Mouse (Mus musculus): Measurements from ENCODE around the gene Gm45837. TPM values are rescaled to one million over a fixed set of nuclear protein-coding genes. Genes with fewer than 3 reads are reported as not detected.

Gene Gm45837
- not detected in 2 replicates for polyA plus RNA-seq (2014; fragmentation: Nextera tagmentation; extraction: Ambion mirVana)

- ATAC-seq (ENCODE audit: low FRiP score, low TSS enrichment) = no peak
- H3K4me2 ChIP-seq (ENCODE audit: low read length) = no peak within 1 kb of the TSS
- WGBS = 83% methylated on average over 11 of the region's 11 CpGs
These were observed at the start of gene Gm45837 for GRCm38 (mm10) chr7:101410267-101410936. Gene Gm45837, plus strand, starts transcription at chr7:101410886.

DNA sequence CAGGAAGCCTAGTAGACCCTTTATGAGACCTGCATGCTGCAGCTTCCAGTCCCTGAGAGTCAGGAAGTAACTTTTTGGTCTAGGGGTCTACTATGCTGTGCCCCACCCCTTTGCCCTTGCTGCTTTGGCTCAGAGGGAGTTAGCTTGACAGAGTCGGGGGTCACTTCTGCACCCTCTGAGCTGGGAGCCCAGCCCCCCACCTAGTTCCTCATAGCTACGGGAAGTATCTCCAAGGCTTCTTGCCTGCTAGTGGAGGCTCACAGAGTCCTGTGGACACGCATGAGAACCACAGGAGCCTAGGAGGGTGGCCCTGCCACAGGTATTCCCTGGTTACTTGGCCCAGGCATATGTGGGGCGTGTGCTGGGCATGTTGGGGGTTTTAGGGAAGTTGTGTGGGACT is 49.7 kb upstream of the Gm45837 start:
- WGBS = 80% methylated on average over 4 of the region's 4 CpGs
- no peak for ATAC-seq (ENCODE audit: low FRiP score, low TSS enrichment)

More at GRCm38 (mm10) chr7:101410267-101410936, at the start of gene Gm45837:
- Histone ChIP-seq H3K36me3 (ENCODE audit: control insufficient read depth, insufficient read depth, low read length) (no peaks in the 10 kb centered on the region), H3K4me1 (ENCODE audit: control insufficient read depth, insufficient read depth, low read length) (peaks cover 9% of the 10 kb centered on the region), H3K4me3 (replicated peaks; ENCODE audit: low read depth, low read length) (no peak within 1 kb of the TSS), H3K9ac (replicated peaks; ENCODE audit: low read length) (no peak within 1 kb of the TSS), H3K27ac (replicated peaks; ENCODE audit: low read depth, low read length) (no peak within 1 kb of the TSS), H3K9me3 (ENCODE audit: control insufficient read depth, low read length) (no peaks in the 10 kb centered on the region), H3K27me3 (ENCODE audit: control insufficient read depth, insufficient read depth, low read length) (no peaks in the 10 kb centered on the region)
- no peak for DNase-seq

DNA sequence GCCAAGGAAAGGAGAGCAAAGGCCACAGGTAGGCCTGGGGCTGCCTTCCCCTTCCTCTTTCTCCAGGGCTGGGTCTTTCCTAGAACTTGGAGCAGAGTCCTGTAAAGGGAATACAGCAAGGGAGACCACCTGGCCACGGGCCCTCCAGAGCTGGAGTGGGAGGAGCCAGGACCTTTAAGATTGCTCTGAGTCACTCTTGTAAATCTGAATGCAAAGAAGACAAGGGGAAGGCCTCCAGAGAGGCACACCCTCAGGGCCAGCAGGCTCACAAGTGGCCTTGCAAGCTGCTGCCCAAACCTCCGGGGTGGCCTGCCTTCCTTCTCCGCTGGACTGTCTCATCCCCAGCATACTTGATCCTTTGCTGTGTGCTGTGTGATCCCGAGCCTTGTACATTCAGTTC is 48.9 kb upstream of the Gm45837 start:
- no peaks in the 10 kb centered on the region for H3K4me1 ChIP-seq (ENCODE audit: control insufficient read depth, insufficient read depth, low read length)
- H3K9ac ChIP-seq (replicated peaks; ENCODE audit: low read length) = no peak overlapping the region
- H3K27ac ChIP-seq (replicated peaks; ENCODE audit: low read depth, low read length) = no peak overlapping the region
- DNase-seq (no peak), ATAC-seq (ENCODE audit: low FRiP score, low TSS enrichment) (no peak)
- H3K9me3 ChIP-seq (ENCODE audit: control insufficient read depth, low read length) = no peaks in the 10 kb centered on the region
- no peaks in the 10 kb centered on the region for H3K36me3 ChIP-seq (ENCODE audit: control insufficient read depth, insufficient read depth, low read length)
- H3K27me3 ChIP-seq (ENCODE audit: control insufficient read depth, insufficient read depth, low read length) = no peaks in the 10 kb centered on the region
- H3K4me3 ChIP-seq (replicated peaks; ENCODE audit: low read depth, low read length) = no peak overlapping the region
- no peak overlapping the region for H3K4me2 ChIP-seq (ENCODE audit: low read length)
- WGBS = 65% methylated on average over 4 of the region's 4 CpGs

More for the DNA sequence above, 49.7 kb upstream of the Gm45837 start:
- no peak overlapping the region for H3K4me2 ChIP-seq (ENCODE audit: low read length)
- H3K4me1 ChIP-seq (ENCODE audit: control insufficient read depth, insufficient read depth, low read length) = no peaks in the 10 kb centered on the region
- DNase-seq = no peak
- no peak overlapping the region for H3K27ac ChIP-seq (replicated peaks; ENCODE audit: low read depth, low read length)
- no peak overlapping the region for H3K9ac ChIP-seq (replicated peaks; ENCODE audit: low read length)
- no peak overlapping the region for H3K4me3 ChIP-seq (replicated peaks; ENCODE audit: low read depth, low read length)
- no peaks in the 10 kb centered on the region for H3K27me3 ChIP-seq (ENCODE audit: control insufficient read depth, insufficient read depth, low read length)
- no peaks in the 10 kb centered on the region for H3K9me3 ChIP-seq (ENCODE audit: control insufficient read depth, low read length)
- no peaks in the 10 kb centered on the region for H3K36me3 ChIP-seq (ENCODE audit: control insufficient read depth, insufficient read depth, low read length)

- Histone ChIP-seq H3K4me2 (ENCODE audit: low read length) (no peak overlapping the region), H3K4me3 (replicated peaks; ENCODE audit: low read depth, low read length) (no peak overlapping the region), H3K9me3 (ENCODE audit: control insufficient read depth, low read length) (no peaks in the 10 kb centered on the region), H3K4me1 (ENCODE audit: control insufficient read depth, insufficient read depth, low read length) (no peaks in the 10 kb centered on the region), H3K36me3 (ENCODE audit: control insufficient read depth, insufficient read depth, low read length) (no peaks in the 10 kb centered on the region), H3K27me3 (ENCODE audit: control insufficient read depth, insufficient read depth, low read length) (no peaks in the 10 kb centered on the region), H3K27ac (replicated peaks; ENCODE audit: low read depth, low read length) (no peak overlapping the region), H3K9ac (replicated peaks; ENCODE audit: low read length) (no peak overlapping the region)
- no peak for DNase-seq
- 79% methylated on average over 5 of the region's 5 CpGs for WGBS
- ATAC-seq (ENCODE audit: low FRiP score, low TSS enrichment) = no peak
These were observed 47.9 kb upstream of the Gm45837 start for GRCm38 (mm10) chr7:101362791-101363191.

GRCm38 (mm10) chr7:101363914-101364313 is 46.8 kb upstream of the Gm45837 start:
- no peak for ATAC-seq (ENCODE audit: low FRiP score, low TSS enrichment)
- DNase-seq = no peak
- Histone ChIP-seq H3K4me2 (ENCODE audit: low read length) (no peak overlapping the region), H3K36me3 (ENCODE audit: control insufficient read depth, insufficient read depth, low read length) (no peaks in the 10 kb centered on the region), H3K4me3 (replicated peaks; ENCODE audit: low read depth, low read length) (no peak overlapping the region), H3K4me1 (ENCODE audit: control insufficient read depth, insufficient read depth, low read length) (no peaks in the 10 kb centered on the region), H3K9ac (replicated peaks; ENCODE audit: low read length) (no peak overlapping the region), H3K27me3 (ENCODE audit: control insufficient read depth, insufficient read depth, low read length) (no peaks in the 10 kb centered on the region), H3K27ac (replicated peaks; ENCODE audit: low read depth, low read length) (no peak overlapping the region), H3K9me3 (ENCODE audit: control insufficient read depth, low read length) (no peaks in the 10 kb centered on the region)
- 77% methylated on average over 5 of the region's 5 CpGs for WGBS

DNA sequence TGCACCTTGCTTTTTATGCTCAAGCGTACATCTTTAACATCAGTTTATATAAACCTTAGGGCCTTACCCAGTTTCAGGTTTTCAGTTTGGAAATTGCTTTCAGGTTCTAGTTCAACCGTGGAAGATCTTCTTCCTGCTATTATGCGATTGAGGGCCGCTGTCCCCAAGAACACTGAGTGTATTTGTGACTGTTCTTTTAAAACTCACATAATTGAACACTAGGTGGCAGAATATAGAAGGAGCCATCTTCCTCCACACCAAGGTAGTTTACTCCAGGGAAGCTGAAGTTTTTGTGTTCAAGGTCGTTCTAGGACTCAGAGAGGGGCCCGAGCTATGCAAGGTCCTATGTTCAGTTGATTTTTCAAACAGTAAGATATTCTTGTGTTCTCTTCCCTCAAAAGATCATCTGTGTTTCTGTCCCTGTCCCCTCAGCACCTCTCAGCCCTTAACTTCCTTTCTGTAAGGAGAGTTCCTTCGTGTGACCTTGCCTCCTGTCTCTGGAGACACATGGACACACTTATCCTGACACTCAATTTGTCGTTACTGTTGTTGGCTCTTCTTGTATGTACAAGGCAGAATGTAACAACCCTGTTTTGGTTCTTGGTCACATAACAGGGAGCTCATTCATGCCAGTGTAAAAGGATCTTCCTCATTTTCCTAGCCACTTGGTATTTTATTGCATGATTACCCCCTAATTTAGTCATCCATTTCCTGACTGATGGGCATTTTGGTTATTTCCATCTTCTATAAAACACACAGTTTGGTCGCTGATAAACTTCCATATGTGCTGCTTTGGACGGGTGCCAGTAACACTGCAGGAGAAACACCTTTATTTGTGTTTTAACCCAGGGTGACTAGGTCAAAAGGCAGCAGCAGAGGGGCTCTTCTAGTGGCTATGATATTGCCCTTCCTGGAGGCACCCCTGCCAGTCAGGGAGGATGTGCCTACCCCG is 42.5 kb upstream of the Gm45837 start:
- Histone ChIP-seq H3K4me2 (ENCODE audit: low read length) (no peak overlapping the region), H3K4me1 (ENCODE audit: control insufficient read depth, insufficient read depth, low read length) (no peaks in the 10 kb centered on the region), H3K27me3 (ENCODE audit: control insufficient read depth, insufficient read depth, low read length) (no peaks in the 10 kb centered on the region), H3K27ac (replicated peaks; ENCODE audit: low read depth, low read length) (no peak overlapping the region), H3K36me3 (ENCODE audit: control insufficient read depth, insufficient read depth, low read length) (no peaks in the 10 kb centered on the region), H3K9me3 (ENCODE audit: control insufficient read depth, low read length) (no peaks in the 10 kb centered on the region), H3K9ac (replicated peaks; ENCODE audit: low read length) (no peak overlapping the region), H3K4me3 (replicated peaks; ENCODE audit: low read depth, low read length) (no peak overlapping the region)
- peak; percentile 36 for DNase-seq
- WGBS = 75% methylated on average over 11 of the region's 11 CpGs
- no peak for ATAC-seq (ENCODE audit: low FRiP score, low TSS enrichment)

DNA sequence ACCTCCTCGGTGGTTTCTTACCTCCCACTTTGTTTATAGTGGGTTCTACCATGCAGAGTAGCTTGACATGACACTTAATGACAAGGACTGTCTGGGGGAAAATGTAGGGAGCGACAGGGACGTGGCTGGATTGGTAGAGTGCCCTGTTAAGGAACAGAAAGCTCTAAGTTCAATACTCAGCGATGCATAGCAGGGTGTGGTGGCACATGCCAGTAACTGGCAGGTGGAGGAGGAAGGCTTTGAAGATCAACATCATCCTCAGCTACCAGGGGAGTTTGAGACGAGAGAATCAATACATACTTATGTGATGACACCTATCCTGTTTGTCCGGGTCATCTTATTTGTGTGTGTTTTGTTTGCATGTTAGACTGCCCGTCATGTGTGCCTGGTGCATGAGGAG is 41.0 kb upstream of the Gm45837 start:
- Histone ChIP-seq H3K4me2 (ENCODE audit: low read length) (no peak overlapping the region), H3K27ac (replicated peaks; ENCODE audit: low read depth, low read length) (no peak overlapping the region), H3K4me3 (replicated peaks; ENCODE audit: low read depth, low read length) (no peak overlapping the region), H3K9ac (replicated peaks; ENCODE audit: low read length) (no peak overlapping the region), H3K9me3 (ENCODE audit: control insufficient read depth, low read length) (no peaks in the 10 kb centered on the region), H3K27me3 (ENCODE audit: control insufficient read depth, insufficient read depth, low read length) (no peaks in the 10 kb centered on the region), H3K36me3 (ENCODE audit: control insufficient read depth, insufficient read depth, low read length) (no peaks in the 10 kb centered on the region), H3K4me1 (ENCODE audit: control insufficient read depth, insufficient read depth, low read length) (no peaks in the 10 kb centered on the region)
- DNase-seq (no peak), ATAC-seq (ENCODE audit: low FRiP score, low TSS enrichment) (no peak)
- WGBS = 72% methylated on average over 7 of the region's 7 CpGs

GRCm38 (mm10) chr7:101373082-101373481 is 37.6 kb upstream of the Gm45837 start:
- Histone ChIP-seq H3K27me3 (ENCODE audit: control insufficient read depth, insufficient read depth, low read length) (no peaks in the 10 kb centered on the region), H3K36me3 (ENCODE audit: control insufficient read depth, insufficient read depth, low read length) (no peaks in the 10 kb centered on the region), H3K4me3 (replicated peaks; ENCODE audit: low read depth, low read length) (no peak overlapping the region), H3K4me1 (ENCODE audit: control insufficient read depth, insufficient read depth, low read length) (no peaks in the 10 kb centered on the region), H3K9ac (replicated peaks; ENCODE audit: low read length) (no peak overlapping the region), H3K9me3 (ENCODE audit: control insufficient read depth, low read length) (no peaks in the 10 kb centered on the region), H3K4me2 (ENCODE audit: low read length) (no peak overlapping the region), H3K27ac (replicated peaks; ENCODE audit: low read depth, low read length) (no peak overlapping the region)
- ATAC-seq (ENCODE audit: low FRiP score, low TSS enrichment) = peak; percentile 34; the same call in 1 of the 2 replicates
- whole genome bisulfite sequencing = 91% methylated on average over 26 of the region's 26 CpGs
- DNase-seq = no peak
